Mouse (Mus musculus) MEL (cell line): ENCODE data around the gene Cdc34. TPM values are rescaled to one million over a fixed set of nuclear protein-coding genes. Genes with fewer than 3 reads are reported as not detected.

ENCODE experiments used
- DNase-seq: peaks from one replicate; pipeline ENCODE4 v3.0.0; 2011; ENCODE audit warnings: low read depth, low spot score
- H3K27ac ChIP-seq: 2 replicates; pipeline ENCODE4 v1.5.1; 2012; ENCODE audit warnings: low read depth, mild to moderate bottlenecking, control low read depth, low read length, moderate library complexity; ENCODE audit not compliant: control insufficient read depth
- H3K27me3 ChIP-seq, 2 experiments: fragments of 150-350 bp in 1 of 2; sonication (generic) in 1 of 2; 2 replicates each; pipeline ENCODE4 v1.6.1; 2012; ENCODE audit warnings: low read length in 2 of 2, mild to moderate bottlenecking in 2 of 2, improper control_type of control experiment in 1 of 2, moderate library complexity in 1 of 2; ENCODE audit not compliant: insufficient read depth in 2 of 2, control insufficient read depth in 1 of 2
- H3K36me3 ChIP-seq, 2 experiments: 2 replicates each; pipeline ENCODE4 v1.6.1; 2012 to 2014; ENCODE audit warnings: low read length in 2 of 2, improper control_type of control experiment in 1 of 2, inconsistent platforms in 1 of 2, mild to moderate bottlenecking in 1 of 2; ENCODE audit not compliant: insufficient read depth in 2 of 2, control insufficient read depth in 1 of 2
- H3K4me1 ChIP-seq, 2 experiments: fragments of 150-350 bp in 1 of 2; sonication (generic) in 1 of 2; 2 replicates each; pipeline ENCODE4 v1.6.1; 2012; ENCODE audit warnings: low read length in 2 of 2, improper control_type of control experiment in 1 of 2, mild to moderate bottlenecking in 1 of 2; ENCODE audit not compliant: insufficient read depth in 2 of 2, control insufficient read depth in 1 of 2
- H3K4me3 ChIP-seq, 2 experiments: fragments of 150-350 bp in 1 of 2; sonication (generic) in 1 of 2; 2 replicates each; pipeline ENCODE4 v1.5.1; 2012; ENCODE audit warnings: low read depth in 2 of 2, low read length in 2 of 2, mild to moderate bottlenecking in 2 of 2, moderate library complexity in 2 of 2, control low read depth in 1 of 2, improper control_type of control experiment in 1 of 2; ENCODE audit not compliant: control insufficient read depth in 1 of 2, insufficient read depth in 1 of 2
- H3K79me2 ChIP-seq: 2 replicates; pipeline ENCODE4 v1.6.1; 2012; ENCODE audit warnings: mild to moderate bottlenecking, low read length, moderate library complexity; ENCODE audit not compliant: control insufficient read depth, poor library complexity, insufficient read depth
- H3K9ac ChIP-seq: 2 replicates; pipeline ENCODE4 v1.6.1; 2012; ENCODE audit warnings: low read depth, mild to moderate bottlenecking, control low read depth, low read length, moderate library complexity; ENCODE audit not compliant: control insufficient read depth, poor library complexity, severe bottlenecking
- H3K9me3 ChIP-seq: fragments of 150-350 bp; sonication (generic); replicated peaks from 2 replicates; pipeline ENCODE4 v1.6.1; 2012; ENCODE audit warnings: mild to moderate bottlenecking, low read length, improper control_type of control experiment, moderate library complexity; ENCODE audit not compliant: insufficient read depth
- CHD1 ChIP-seq: IDR thresholded peaks from 2 replicates; pipeline ENCODE4 v1.6.1; 2012; ENCODE audit warnings: low read depth, mild to moderate bottlenecking, inconsistent platforms, low read length, improper control_type of control experiment
- ELF1 ChIP-seq: IDR thresholded peaks from 2 replicates; pipeline ENCODE4 v1.6.1; 2014; ENCODE audit warnings: low read depth, mild to moderate bottlenecking, inconsistent platforms, low read length, improper control_type of control experiment, moderate library complexity
- EP300 ChIP-seq, 2 experiments: IDR thresholded peaks; 2 replicates each; pipeline ENCODE4 v1.6.1; 2011; ENCODE audit warnings: improper control_type of control experiment in 2 of 2, low read length in 2 of 2, low read depth in 1 of 2, mild to moderate bottlenecking in 1 of 2
- ETS1 ChIP-seq: IDR thresholded peaks from 2 replicates; pipeline ENCODE4 v1.6.1; 2012; ENCODE audit warnings: low read depth, mild to moderate bottlenecking, inconsistent platforms, low read length, improper control_type of control experiment, moderate library complexity
- HCFC1 ChIP-seq: IDR thresholded peaks from 2 replicates; pipeline ENCODE4 v1.6.1; 2012; ENCODE audit warnings: low read depth, mild to moderate bottlenecking, inconsistent platforms, low read length, improper control_type of control experiment, moderate library complexity
- KAT2A ChIP-seq: conservative IDR thresholded peaks from 2 replicates; pipeline ENCODE4 v1.6.1; 2012; ENCODE audit warnings: low read depth, low read length, improper control_type of control experiment, inconsistent platforms
- MAX ChIP-seq: IDR thresholded peaks from 2 replicates; pipeline ENCODE4 v1.6.1; 2011; ENCODE audit warnings: low read length, improper control_type of control experiment
- MAZ ChIP-seq: IDR thresholded peaks from 2 replicates; pipeline ENCODE4 v1.6.1; 2012; ENCODE audit warnings: low read depth, mild to moderate bottlenecking, inconsistent platforms, low read length, improper control_type of control experiment
- MEF2A ChIP-seq: IDR thresholded peaks from 2 replicates; pipeline ENCODE4 v1.6.1; 2014; ENCODE audit warnings: low read depth, mild to moderate bottlenecking, inconsistent platforms, low read length, improper control_type of control experiment; ENCODE audit not compliant: poor library complexity, insufficient replicate concordance, severe bottlenecking; ENCODE audit errors: extremely low read depth
- MXI1 ChIP-seq: IDR thresholded peaks from 2 replicates; pipeline ENCODE4 v1.6.1; 2011; ENCODE audit warnings: mild to moderate bottlenecking, low read depth, low read length, improper control_type of control experiment
- MYC ChIP-seq: IDR thresholded peaks from 2 replicates; pipeline ENCODE4 v1.6.1; 2011; ENCODE audit warnings: low read depth, mild to moderate bottlenecking, low read length, improper control_type of control experiment, moderate library complexity
- NELFE ChIP-seq: IDR thresholded peaks from 2 replicates; pipeline ENCODE4 v1.6.1; 2011; ENCODE audit warnings: low read depth, low read length, improper control_type of control experiment
- NRF1 ChIP-seq: IDR thresholded peaks from 2 replicates; pipeline ENCODE4 v1.6.1; 2014; ENCODE audit warnings: low read depth, mild to moderate bottlenecking, inconsistent platforms, low read length, improper control_type of control experiment, moderate library complexity; ENCODE audit not compliant: poor library complexity, insufficient read depth, severe bottlenecking
- POLR2A ChIP-seq, 2 experiments: IDR thresholded peaks; 2 replicates each; pipeline ENCODE4 v1.6.1; 2011 to 2012; ENCODE audit warnings: low read length in 2 of 2, mild to moderate bottlenecking in 2 of 2, control low read depth in 1 of 2, improper control_type of control experiment in 1 of 2, low read depth in 1 of 2, moderate library complexity in 1 of 2; ENCODE audit not compliant: control insufficient read depth in 1 of 2, insufficient read depth in 1 of 2, poor library complexity in 1 of 2
- POLR2AphosphoS2 ChIP-seq: IDR thresholded peaks from 2 replicates; pipeline ENCODE4 v1.6.1; 2011; ENCODE audit warnings: low read length, improper control_type of control experiment
- POLR2AphosphoS5 ChIP-seq: IDR thresholded peaks from 2 replicates; pipeline ENCODE4 v1.6.1; 2012; ENCODE audit warnings: low read depth, borderline replicate concordance, mild to moderate bottlenecking, inconsistent platforms, low read length, moderate library complexity, mixed read lengths
- RAD21 ChIP-seq: IDR thresholded peaks from 2 replicates; pipeline ENCODE4 v1.6.1; 2011; ENCODE audit warnings: mild to moderate bottlenecking, low read depth, low read length, improper control_type of control experiment
- RCOR1 ChIP-seq: IDR thresholded peaks from 2 replicates; pipeline ENCODE4 v1.6.1; 2012; ENCODE audit warnings: low read depth, mild to moderate bottlenecking, inconsistent platforms, low read length, improper control_type of control experiment
- SIN3A ChIP-seq: IDR thresholded peaks from 2 replicates; pipeline ENCODE4 v1.6.1; 2012; ENCODE audit warnings: low read length, improper control_type of control experiment, inconsistent platforms
- SMC3 ChIP-seq: IDR thresholded peaks from 2 replicates; pipeline ENCODE4 v1.6.1; 2011; ENCODE audit warnings: low read depth, low read length, improper control_type of control experiment
- TBP ChIP-seq: IDR thresholded peaks from 2 replicates; pipeline ENCODE4 v1.8.0; 2011; ENCODE audit warnings: low read depth, low read length, improper control_type of control experiment
- TCF12 ChIP-seq: IDR thresholded peaks from 2 replicates; pipeline ENCODE4 v1.6.1; 2014; ENCODE audit warnings: low read depth, mild to moderate bottlenecking, inconsistent platforms, low read length, improper control_type of control experiment, moderate library complexity
- USF1 ChIP-seq: IDR thresholded peaks from 2 replicates; pipeline ENCODE4 v1.6.1; 2014; ENCODE audit warnings: low read depth, mild to moderate bottlenecking, inconsistent platforms, low read length, improper control_type of control experiment, moderate library complexity
- ZKSCAN1 ChIP-seq: IDR thresholded peaks from 2 replicates; pipeline ENCODE4 v1.6.1; 2012; ENCODE audit warnings: low read depth, mild to moderate bottlenecking, inconsistent platforms, low read length, improper control_type of control experiment, moderate library complexity
- ZMIZ1 ChIP-seq: IDR thresholded peaks from 2 replicates; pipeline ENCODE4 v1.6.1; 2012; ENCODE audit warnings: low read depth, mild to moderate bottlenecking, inconsistent platforms, low read length, improper control_type of control experiment, moderate library complexity
- polyA plus RNA-seq, 2 experiments: library from polyadenylated mRNA; stranded (reverse) in 1 of 2; unstranded in 1 of 2; fragments of >175 nt in 1 of 2; fragments of >200 nt in 1 of 2; gene quantifications; 2 replicates each; pipeline versions ENCODE4 v1.2.1 to v1.2.4; 2012; ENCODE audit warnings: low replicate concordance in 2 of 2, low read depth in 1 of 2; ENCODE audit not compliant: insufficient read length in 2 of 2, insufficient read depth in 1 of 2, missing spikeins in 1 of 2
- total RNA-seq: library from RNA; depleted of rRNA; stranded (reverse); fragments of 300-350 nt; gene quantifications from 2 replicates; pipeline ENCODE4 v1.2.3, GENCODE M21; 2012; rRNA removed

Gene Cdc34
- total RNA-seq (288 and 318 TPM in 2 replicates), polyA plus RNA-seq (100 to 1,000 TPM; 417 to 422 TPM)

GRCm38 (mm10) chr10:79681591-79682245, at the start of gene Cdc34:
Gene Cdc34 (plus strand): TSS chr10:79682195.
- H3K36me3 ChIP-seq: peaks cover 3 to 4% of the 10 kb centered on the region in 2 experiments; a peak in 2 of 4 replicates
- TF ChIP-seq TBP (0 out of 2 replicates have a peak, but pooled peaks have one; percentile 6), MAX (no peak; the same call in 1 of the 2 replicates), POLR2AphosphoS5 (no peak), MEF2A (peak; percentile 49; the same call in 1 of the 2 replicates), KAT2A (peak; percentile 98), RAD21 (no peak), POLR2AphosphoS2 (peak; percentile 77; the same call in 1 of the 2 replicates), ETS1 (peak; percentile 26; the same call in 1 of the 2 replicates), USF1 (peak; percentile 39), MXI1 (peak; percentile 83), CHD1 (no peak), ELF1 (peak; percentile 97), HCFC1 (peak; percentile 98), SMC3 (no peak), RCOR1 (0 out of 2 replicates have a peak, but pooled peaks have one; percentile 14), EP300 (IDR thresholded peaks at IDR 0.05; ENCODE audit: low read depth in 1 of 2, low read length in 2 of 2) (peak in 1 of 2 experiments; percentile 7; a peak in 1 of 4 replicates), SIN3A (peak; percentile 78), ZKSCAN1 (no peak), MAZ (peak; percentile 93), NELFE (peak; percentile 91), MYC (0 out of 2 replicates have a peak, but pooled peaks have one; percentile 69), POLR2A (IDR thresholded peaks at IDR 0.05; ENCODE audit: control insufficient read depth in 1 of 2, insufficient read depth in 1 of 2, low read depth in 1 of 2, low read length in 2 of 2, poor library complexity in 1 of 2) (peak; percentile 59 to 85; a peak in 3 of 4 replicates), ZMIZ1 (peak; percentile 70; the same call in 1 of the 2 replicates), TCF12 (peak; percentile 64), NRF1 (peak; percentile 90)
- H3K4me3 ChIP-seq: peak within 1 kb of the TSS; percentile 96 to 98
- H3K27me3 ChIP-seq: no peaks in the 10 kb centered on the region
- DNase-seq: peak; percentile 99
- peak within 1 kb of the TSS; percentile 59 for H3K27ac ChIP-seq
- H3K9ac ChIP-seq: peak within 1 kb of the TSS; percentile 96
- no peaks in the 10 kb centered on the region for H3K9me3 ChIP-seq
- H3K4me1 ChIP-seq: peaks cover 6 to 19% of the 10 kb centered on the region in 2 experiments; a peak in 3 of 4 replicates
- peaks cover 32% of the 10 kb centered on the region for H3K79me2 ChIP-seq
